Mouse (Mus musculus): ENCODE results near the gene Lbp. TPM values are rescaled to one million over a fixed set of nuclear protein-coding genes. Genes with fewer than 3 reads are reported as not detected.

Gene Lbp
- polyA plus RNA-seq, 1 experiment from 2014 or later: 2.2 TPM

DNA sequence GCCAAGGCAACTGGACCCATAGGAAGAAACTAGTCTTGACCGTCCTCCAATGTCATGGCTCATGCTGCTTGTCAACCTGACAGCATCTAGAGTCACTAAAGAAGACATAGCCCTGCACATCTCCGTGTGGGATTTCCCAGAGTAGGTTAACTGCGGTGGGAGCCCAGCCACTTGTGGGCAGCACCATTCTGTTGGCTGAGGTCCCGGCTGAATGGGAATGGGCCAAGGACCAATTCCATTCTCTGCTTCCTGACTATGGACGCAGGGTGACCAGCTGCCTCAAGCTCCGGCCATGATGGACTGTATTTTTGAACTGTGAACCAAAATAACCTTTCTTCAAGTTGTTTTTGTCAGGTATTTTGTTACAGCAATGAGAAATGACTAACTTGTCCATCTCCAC, 15.3 kb downstream of the Lbp start:
- ATAC-seq (ENCODE audit: low FRiP score, low TSS enrichment): no peak
- WGBS: 90% methylated on average over 6 of the region's 6 CpGs
- Histone ChIP-seq H3K4me1 (ENCODE audit: control insufficient read depth, insufficient read depth, low read length) (peaks cover 3% of the 10 kb centered on the region; the same call in 1 of the 2 replicates), H3K4me3 (replicated peaks; ENCODE audit: low read depth, low read length) (no peak overlapping the region), H3K27me3 (ENCODE audit: control insufficient read depth, insufficient read depth, low read length) (no peaks in the 10 kb centered on the region), H3K27ac (replicated peaks; ENCODE audit: low read depth, low read length) (no peak overlapping the region), H3K9me3 (ENCODE audit: control insufficient read depth, low read length) (no peaks in the 10 kb centered on the region), H3K36me3 (ENCODE audit: control insufficient read depth, insufficient read depth, low read length) (no peaks in the 10 kb centered on the region), H3K4me2 (ENCODE audit: low read length) (no peak overlapping the region), H3K9ac (replicated peaks; ENCODE audit: low read length) (no peak overlapping the region)
- DNase-seq: no peak

GRCm38 (mm10) chr2:158322845-158323244, 16.6 kb downstream of the Lbp start:
- H3K36me3 ChIP-seq (ENCODE audit: control insufficient read depth, insufficient read depth, low read length): no peaks in the 10 kb centered on the region
- no peak overlapping the region for H3K27ac ChIP-seq (replicated peaks; ENCODE audit: low read depth, low read length)
- no peak for DNase-seq
- H3K9ac ChIP-seq (replicated peaks; ENCODE audit: low read length): no peak overlapping the region
- H3K4me1 ChIP-seq (ENCODE audit: control insufficient read depth, insufficient read depth, low read length): no peaks in the 10 kb centered on the region
- no peak for ATAC-seq (ENCODE audit: low FRiP score, low TSS enrichment)
- H3K9me3 ChIP-seq (ENCODE audit: control insufficient read depth, low read length): no peaks in the 10 kb centered on the region
- H3K27me3 ChIP-seq (ENCODE audit: control insufficient read depth, insufficient read depth, low read length): no peaks in the 10 kb centered on the region
- WGBS: 76% methylated on average over 3 of the region's 3 CpGs
- no peak overlapping the region for H3K4me3 ChIP-seq (replicated peaks; ENCODE audit: low read depth, low read length)
- no peak overlapping the region for H3K4me2 ChIP-seq (ENCODE audit: low read length)

DNA sequence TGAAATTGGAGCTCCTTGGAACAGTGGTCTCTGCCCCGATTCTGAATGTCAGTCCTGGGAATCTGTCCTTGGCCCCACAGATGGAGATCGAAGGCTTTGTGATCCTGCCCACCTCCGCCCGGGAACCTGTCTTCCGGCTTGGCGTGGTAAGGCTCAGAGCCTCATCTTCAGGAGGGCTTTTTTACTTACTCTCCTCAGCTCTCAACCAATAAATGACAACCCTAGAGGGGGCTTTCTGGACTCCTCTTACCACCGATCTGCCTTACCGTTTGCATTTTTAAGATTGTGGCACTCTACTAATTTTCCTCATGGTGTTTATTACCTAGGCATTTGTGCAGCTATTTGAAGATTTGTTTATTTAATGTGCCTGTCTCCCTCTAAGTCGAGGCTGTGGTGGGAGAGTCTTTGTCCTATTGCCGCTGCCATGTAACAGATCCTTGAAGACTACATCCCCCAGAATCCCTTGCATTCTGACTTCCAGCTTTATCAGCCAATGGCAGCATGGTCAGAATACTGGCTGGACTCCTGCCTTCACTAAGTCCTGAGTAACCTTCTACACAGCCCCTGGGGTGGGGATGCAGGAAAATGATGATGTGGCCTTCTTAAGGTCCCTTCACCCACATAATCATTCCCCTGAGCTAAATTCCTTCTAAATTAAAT, 18.4 kb downstream of the Lbp start:
- peak overlapping the region; percentile 16; the same call in 1 of the 2 replicates for H3K4me2 ChIP-seq (ENCODE audit: low read length)
- no peak overlapping the region for H3K4me3 ChIP-seq (replicated peaks; ENCODE audit: low read depth, low read length)
- H3K9ac ChIP-seq (replicated peaks; ENCODE audit: low read length): no peak overlapping the region
- no peaks in the 10 kb centered on the region for H3K36me3 ChIP-seq (ENCODE audit: control insufficient read depth, insufficient read depth, low read length)
- 56% methylated on average over 10 of the region's 10 CpGs for WGBS
- 0 out of 2 replicates have a peak overlapping the region, but pooled peaks have one; percentile 3 for H3K27ac ChIP-seq (replicated peaks; ENCODE audit: low read depth, low read length)
- H3K4me1 ChIP-seq (ENCODE audit: control insufficient read depth, insufficient read depth, low read length): no peaks in the 10 kb centered on the region
- no peaks in the 10 kb centered on the region for H3K9me3 ChIP-seq (ENCODE audit: control insufficient read depth, low read length)
- DNase-seq (peak; percentile 85), ATAC-seq (ENCODE audit: low FRiP score, low TSS enrichment) (peak; percentile 66)
- no peaks in the 10 kb centered on the region for H3K27me3 ChIP-seq (ENCODE audit: control insufficient read depth, insufficient read depth, low read length)

DNA sequence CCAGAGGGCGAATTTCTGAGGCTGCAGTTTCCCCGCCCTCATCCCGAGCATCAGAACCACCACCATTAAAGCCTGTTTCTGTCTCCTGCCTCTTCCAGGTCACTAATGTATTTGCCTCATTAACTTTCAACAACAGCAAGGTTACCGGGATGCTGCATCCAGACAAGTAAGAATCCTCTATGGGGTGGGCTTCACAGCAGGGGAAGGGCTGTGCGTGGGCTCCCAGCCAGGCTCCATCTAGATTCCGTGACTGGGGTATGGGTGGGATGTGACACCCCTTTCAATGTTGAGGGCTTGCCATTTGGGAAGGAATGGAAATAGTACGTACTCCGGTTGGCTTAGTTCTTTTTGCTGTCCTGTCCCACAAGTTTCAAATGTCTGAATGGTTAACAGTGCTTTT, 19.3 kb downstream of the Lbp start:
- DNase-seq (no peak), ATAC-seq (ENCODE audit: low FRiP score, low TSS enrichment) (no peak)
- Histone ChIP-seq H3K9me3 (ENCODE audit: control insufficient read depth, low read length) (no peaks in the 10 kb centered on the region), H3K36me3 (ENCODE audit: control insufficient read depth, insufficient read depth, low read length) (no peaks in the 10 kb centered on the region), H3K4me2 (ENCODE audit: low read length) (no peak overlapping the region), H3K27ac (replicated peaks; ENCODE audit: low read depth, low read length) (no peak overlapping the region), H3K4me1 (ENCODE audit: control insufficient read depth, insufficient read depth, low read length) (no peaks in the 10 kb centered on the region), H3K27me3 (ENCODE audit: control insufficient read depth, insufficient read depth, low read length) (no peaks in the 10 kb centered on the region), H3K9ac (replicated peaks; ENCODE audit: low read length) (no peak overlapping the region), H3K4me3 (replicated peaks; ENCODE audit: low read depth, low read length) (no peak overlapping the region)
- 64% methylated on average over 8 of the region's 8 CpGs for WGBS

- Histone ChIP-seq H3K36me3 (ENCODE audit: control insufficient read depth, insufficient read depth, low read length) (no peaks in the 10 kb centered on the region), H3K27me3 (ENCODE audit: control insufficient read depth, insufficient read depth, low read length) (no peaks in the 10 kb centered on the region), H3K4me3 (replicated peaks; ENCODE audit: low read depth, low read length) (no peak overlapping the region), H3K4me2 (ENCODE audit: low read length) (no peak overlapping the region), H3K27ac (replicated peaks; ENCODE audit: low read depth, low read length) (no peak overlapping the region), H3K4me1 (ENCODE audit: control insufficient read depth, insufficient read depth, low read length) (0 out of 2 replicates have a peak, but pooled peaks cover 2% of the 10 kb centered on the region), H3K9ac (replicated peaks; ENCODE audit: low read length) (no peak overlapping the region), H3K9me3 (ENCODE audit: control insufficient read depth, low read length) (no peaks in the 10 kb centered on the region)
- ATAC-seq (ENCODE audit: low FRiP score, low TSS enrichment): no peak
- no peak for DNase-seq
- 89% methylated on average over 13 of the region's 13 CpGs for WGBS
These were observed 28.1 kb downstream of the Lbp start for GRCm38 (mm10) chr2:158334356-158334755.

DNA sequence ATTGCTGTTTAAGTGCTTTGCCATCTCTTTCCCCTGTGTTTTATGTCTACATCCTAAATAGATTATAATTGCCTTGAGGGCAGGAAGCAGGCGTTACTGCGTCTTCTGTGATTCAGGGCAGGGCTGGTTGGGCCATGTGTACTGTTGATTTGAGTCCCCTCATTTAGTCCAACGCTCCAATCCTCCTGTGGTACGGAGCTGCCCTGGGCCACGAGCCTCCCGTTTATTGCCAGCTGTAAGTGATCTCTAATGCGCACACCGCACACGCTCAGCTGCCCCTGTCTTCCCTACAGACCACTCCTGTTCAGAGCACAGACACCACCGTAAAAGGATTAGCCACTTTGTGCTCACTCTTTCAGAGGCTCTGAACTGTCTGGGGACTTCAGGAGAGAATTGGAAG, 31.4 kb downstream of the Lbp start:
- DNase-seq: peak; percentile 23
- 37% methylated on average over 10 of the region's 10 CpGs for WGBS
- H3K4me2 ChIP-seq (ENCODE audit: low read length): no peak overlapping the region
- H3K9me3 ChIP-seq (ENCODE audit: control insufficient read depth, low read length): no peaks in the 10 kb centered on the region
- no peak overlapping the region for H3K27ac ChIP-seq (replicated peaks; ENCODE audit: low read depth, low read length)
- no peaks in the 10 kb centered on the region for H3K36me3 ChIP-seq (ENCODE audit: control insufficient read depth, insufficient read depth, low read length)
- no peak overlapping the region for H3K9ac ChIP-seq (replicated peaks; ENCODE audit: low read length)
- no peak; the same call in 1 of the 2 replicates for ATAC-seq (ENCODE audit: low FRiP score, low TSS enrichment)
- H3K4me3 ChIP-seq (replicated peaks; ENCODE audit: low read depth, low read length): no peak overlapping the region
- 0 out of 2 replicates have a peak, but pooled peaks cover 2% of the 10 kb centered on the region for H3K4me1 ChIP-seq (ENCODE audit: control insufficient read depth, insufficient read depth, low read length)
- no peaks in the 10 kb centered on the region for H3K27me3 ChIP-seq (ENCODE audit: control insufficient read depth, insufficient read depth, low read length)

- H3K4me1 ChIP-seq (ENCODE audit: control insufficient read depth, insufficient read depth, low read length): 0 out of 2 replicates have a peak, but pooled peaks cover 2% of the 10 kb centered on the region
- H3K9me3 ChIP-seq (ENCODE audit: control insufficient read depth, low read length): no peaks in the 10 kb centered on the region
- H3K36me3 ChIP-seq (ENCODE audit: control insufficient read depth, insufficient read depth, low read length): no peaks in the 10 kb centered on the region
- 37% methylated on average over 11 of the region's 11 CpGs for WGBS
- no peak overlapping the region for H3K4me3 ChIP-seq (replicated peaks; ENCODE audit: low read depth, low read length)
- no peak overlapping the region for H3K9ac ChIP-seq (replicated peaks; ENCODE audit: low read length)
- H3K4me2 ChIP-seq (ENCODE audit: low read length): no peak overlapping the region
- no peaks in the 10 kb centered on the region for H3K27me3 ChIP-seq (ENCODE audit: control insufficient read depth, insufficient read depth, low read length)
- peak; percentile 87 for DNase-seq
- peak; percentile 60; the same call in 1 of the 2 replicates for ATAC-seq (ENCODE audit: low FRiP score, low TSS enrichment)
- peak overlapping the region; percentile 56; the same call in 1 of the 2 replicates for H3K27ac ChIP-seq (replicated peaks; ENCODE audit: low read depth, low read length)
These were observed 33.8 kb downstream of the Lbp start for GRCm38 (mm10) chr2:158339948-158340564.

DNA sequence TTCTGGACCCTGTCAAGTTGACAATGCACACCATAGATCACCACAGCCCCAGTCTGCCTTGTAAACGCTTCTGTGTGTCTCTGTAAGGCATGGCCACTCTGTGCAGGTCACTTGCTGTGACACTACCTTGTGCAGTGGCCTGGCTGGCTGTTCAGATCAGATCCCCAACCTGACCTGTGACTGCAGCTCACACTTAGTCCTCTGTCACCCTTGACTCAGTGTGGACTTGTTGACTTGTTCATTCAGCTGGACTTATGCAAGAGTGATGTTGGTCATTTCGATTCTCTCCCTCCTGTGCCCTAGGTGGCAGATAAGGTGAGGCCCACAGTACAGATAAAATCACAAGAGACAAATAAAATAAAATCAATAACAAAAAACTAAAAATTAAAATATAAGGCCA, 35.0 kb downstream of the Lbp start:
- Histone ChIP-seq H3K27ac (replicated peaks; ENCODE audit: low read depth, low read length) (no peak overlapping the region), H3K27me3 (ENCODE audit: control insufficient read depth, insufficient read depth, low read length) (no peaks in the 10 kb centered on the region), H3K9ac (replicated peaks; ENCODE audit: low read length) (no peak overlapping the region), H3K4me3 (replicated peaks; ENCODE audit: low read depth, low read length) (no peak overlapping the region), H3K4me1 (ENCODE audit: control insufficient read depth, insufficient read depth, low read length) (0 out of 2 replicates have a peak, but pooled peaks cover 2% of the 10 kb centered on the region), H3K4me2 (ENCODE audit: low read length) (no peak overlapping the region), H3K9me3 (ENCODE audit: control insufficient read depth, low read length) (no peaks in the 10 kb centered on the region), H3K36me3 (ENCODE audit: control insufficient read depth, insufficient read depth, low read length) (no peaks in the 10 kb centered on the region)
- DNase-seq: no peak
- ATAC-seq (ENCODE audit: low FRiP score, low TSS enrichment): no peak
- 87% methylated on average over 2 of the region's 2 CpGs for WGBS

DNA sequence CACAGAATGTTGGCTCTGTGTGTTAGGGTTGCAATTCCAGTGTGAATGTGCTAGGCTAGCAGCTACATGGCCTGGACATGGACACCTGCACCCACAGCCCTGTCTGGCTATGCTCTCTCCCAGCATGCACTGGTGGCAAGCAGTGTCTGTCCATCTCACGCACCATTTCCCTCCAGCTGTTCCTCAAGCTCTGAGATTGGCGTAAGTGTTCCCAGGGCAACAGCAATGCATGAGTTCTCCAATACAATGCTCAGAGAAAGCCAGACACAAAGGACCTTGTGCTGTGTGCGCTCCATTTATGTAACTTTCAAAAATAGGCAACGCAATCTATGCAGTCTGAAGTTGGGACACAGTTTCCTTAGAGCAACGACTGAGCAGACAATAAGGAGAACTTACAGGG, 37.2 kb downstream of the Lbp start:
- H3K27ac ChIP-seq (replicated peaks; ENCODE audit: low read depth, low read length): no peak overlapping the region; the same call in 1 of the 2 replicates
- no peak for ATAC-seq (ENCODE audit: low FRiP score, low TSS enrichment)

More for the DNA sequence above, 37.2 kb downstream of the Lbp start:
- Histone ChIP-seq H3K9me3 (ENCODE audit: control insufficient read depth, low read length) (no peaks in the 10 kb centered on the region), H3K4me2 (ENCODE audit: low read length) (no peak overlapping the region), H3K27me3 (ENCODE audit: control insufficient read depth, insufficient read depth, low read length) (no peaks in the 10 kb centered on the region), H3K4me1 (ENCODE audit: control insufficient read depth, insufficient read depth, low read length) (no peaks in the 10 kb centered on the region), H3K9ac (replicated peaks; ENCODE audit: low read length) (no peak overlapping the region), H3K36me3 (ENCODE audit: control insufficient read depth, insufficient read depth, low read length) (no peaks in the 10 kb centered on the region), H3K4me3 (replicated peaks; ENCODE audit: low read depth, low read length) (no peak overlapping the region)
- DNase-seq: peak; percentile 47
- WGBS: 17% methylated on average over 5 of the region's 5 CpGs
